Comparison of ENCODE assay signal across 31 mouse cellular contexts in genomic region chr2:155056076-155056578, GRCm38 (mm10). TPM values are rescaled to one million over a fixed set of nuclear protein-coding genes. Genes with fewer than 3 reads are reported as not detected.
DNase-seq lines count a peak whose midpoint lies in the region; ATAC-seq and TF ChIP-seq lines count a peak whose summit lies in the region.
"Had no signal": no experiment of that assay in that cellular context is flagged by ENCODE, and none has a peak within 500 bp of the region (broad histone marks: within the 10 kb centered on the region; RNA-seq: fewer than 3 reads in every experiment).

No protein-coding gene starts in this region.

- peak overlapping the region; percentile 48 for H3K27ac ChIP-seq in liver, embryonic 15.5 days (replicated peaks)
- H3K27ac ChIP-seq in intestine, embryonic 14.5 days (ENCODE audit: low read depth): peak overlapping the region; percentile 29; the same call in 1 of the 2 replicates
- no peak overlapping the region; the same call in 1 of the 2 replicates for H3K27ac ChIP-seq in intestine, postnatal 0 days (ENCODE audit: low read depth, low read length)
- H3K27ac ChIP-seq: embryonic facial prominence, embryonic 12.5 days; hindbrain, embryonic 13.5 days; liver, embryonic 13.5 days; lung, embryonic 15.5 days; midbrain, embryonic 10.5 days; neural tube, embryonic 13.5 days had no signal

- H3K4me3 ChIP-seq in liver, embryonic 15.5 days (replicated peaks): no peak overlapping the region
- H3K4me3 ChIP-seq in intestine, embryonic 14.5 days (ENCODE audit: low read depth, low read length): no peak overlapping the region
- no peak overlapping the region for H3K4me3 ChIP-seq in intestine, postnatal 0 days (ENCODE audit: low read depth, low read length)
- H3K4me3 ChIP-seq: embryonic facial prominence, embryonic 12.5 days; heart, embryonic 12.5 days; hindbrain, embryonic 13.5 days; liver, embryonic 13.5 days; lung, embryonic 15.5 days; midbrain, embryonic 10.5 days; myocyte; neural tube, embryonic 13.5 days had no signal

- DNase-seq in liver: no peak
- DNase-seq in intestine, embryonic 14.5 days (ENCODE audit: low spot score): no peak
- peak; percentile 74 for DNase-seq in yolk sac, embryonic 10.5 days (ENCODE audit: low spot score)
- DNase-seq in thymus, postnatal 4 days: no peak
- no peak for DNase-seq in gastrocnemius, postnatal 14 days
- DNase-seq: adrenal gland, adult 8-10 months; cerebellum, adult 11 months; cerebellum, adult 9-11 months; embryo, embryonic 11 days; gastrocnemius, postnatal 36 days; heart, adult 18-20 months; heart, postnatal 4 days; kidney, adult 9 months; kidney, postnatal 14 days; layer of hippocampus, adult 9-11 months; liver, embryonic 13.5 days; thymus, adult 18-20 months; thymus, postnatal 25 days had no signal

- no peak for ATAC-seq in liver, embryonic 15.5 days (ENCODE audit: insufficient read depth)
- peak; percentile 59; the same call in 1 of the 2 replicates for ATAC-seq in intestine, embryonic 14.5 days (replicated peaks; ENCODE audit: low FRiP score, low TSS enrichment, low read depth)
- ATAC-seq in intestine, postnatal 0 days: peak; percentile 34
- ATAC-seq: CD4-positive, CD25-positive, alpha-beta regulatory T cell, adult 4 months; forebrain, embryonic 14.5 days; midbrain, embryonic 16.5 days had no signal

- H3K9me3 ChIP-seq in liver, embryonic 15.5 days (replicated peaks): no peaks in the 10 kb centered on the region
- no peaks in the 10 kb centered on the region for H3K9me3 ChIP-seq in intestine, embryonic 14.5 days (ENCODE audit: control insufficient read depth, low read length)
- H3K9me3 ChIP-seq in intestine, postnatal 0 days (ENCODE audit: control insufficient read depth): no peaks in the 10 kb centered on the region
- H3K9me3 ChIP-seq: embryonic facial prominence, embryonic 12.5 days; heart, embryonic 12.5 days; hindbrain, embryonic 13.5 days; liver, embryonic 13.5 days; lung, embryonic 15.5 days; midbrain, embryonic 10.5 days; neural tube, embryonic 13.5 days had no signal

- peaks cover 20% of the 10 kb centered on the region for H3K4me1 ChIP-seq in liver, embryonic 15.5 days (replicated peaks)
- H3K4me1 ChIP-seq in intestine, embryonic 14.5 days (replicated peaks; ENCODE audit: control insufficient read depth, insufficient read depth, low read length): peaks cover 9% of the 10 kb centered on the region; the same call in 1 of the 2 replicates
- H3K4me1 ChIP-seq in intestine, postnatal 0 days (replicated peaks; ENCODE audit: control insufficient read depth, insufficient read depth, low read length): peaks cover 8% of the 10 kb centered on the region; the same call in 1 of the 2 replicates

- H3K4me2 ChIP-seq in liver, embryonic 15.5 days: no peak overlapping the region
- no peak overlapping the region for H3K4me2 ChIP-seq in intestine, embryonic 14.5 days (ENCODE audit: low read length)
- H3K4me2 ChIP-seq in intestine, postnatal 0 days (replicated peaks; ENCODE audit: low read depth): no peak overlapping the region
- H3K4me2 ChIP-seq: embryonic facial prominence, embryonic 12.5 days; heart, embryonic 12.5 days; hindbrain, embryonic 13.5 days; liver, embryonic 13.5 days; lung, embryonic 15.5 days; neural tube, embryonic 13.5 days had no signal

- intact Hi-C loops in gastrocnemius, postnatal 14 days (cut with DNase I; ENCODE audit: low total_unique reads): no loop called here

- no peak for TF ChIP-seq CTCF in intestine, postnatal 0 days (IDR thresholded peaks at IDR 0.05; ENCODE audit: low read depth)

- 58% methylated on average over 5 of the region's 5 CpGs for WGBS in liver, embryonic 15.5 days (ENCODE audit: insufficient replicate concordance)
- WGBS in intestine, embryonic 14.5 days: 62% methylated on average over 5 of the region's 5 CpGs
- 32% methylated on average over 5 of the region's 5 CpGs for WGBS in intestine, postnatal 0 days

- no peak overlapping the region for H3K9ac ChIP-seq in liver, embryonic 15.5 days
- H3K9ac ChIP-seq in intestine, embryonic 14.5 days (ENCODE audit: low read length): no peak overlapping the region
- no peak overlapping the region for H3K9ac ChIP-seq in intestine, postnatal 0 days (ENCODE audit: low read depth, low read length)
- H3K9ac ChIP-seq: embryonic facial prominence, embryonic 12.5 days; heart, embryonic 12.5 days; hindbrain, embryonic 13.5 days; liver, embryonic 13.5 days; lung, embryonic 15.5 days; neural tube, embryonic 13.5 days had no signal

- peaks cover 15% of the 10 kb centered on the region for H3K36me3 ChIP-seq in liver, embryonic 15.5 days (replicated peaks)
- H3K36me3 ChIP-seq in intestine, embryonic 14.5 days (ENCODE audit: control insufficient read depth, insufficient read depth, low read length): peaks cover 16% of the 10 kb centered on the region
- H3K36me3 ChIP-seq in intestine, postnatal 0 days (ENCODE audit: control insufficient read depth, insufficient read depth): peaks cover 16% of the 10 kb centered on the region

- no peaks in the 10 kb centered on the region for H3K27me3 ChIP-seq in liver, embryonic 15.5 days
- H3K27me3 ChIP-seq in intestine, embryonic 14.5 days (replicated peaks; ENCODE audit: control insufficient read depth, insufficient read depth, low read length): no peaks in the 10 kb centered on the region
- no peaks in the 10 kb centered on the region for H3K27me3 ChIP-seq in intestine, postnatal 0 days (replicated peaks; ENCODE audit: control insufficient read depth, insufficient read depth, low read length)
- H3K27me3 ChIP-seq: embryonic facial prominence, embryonic 12.5 days; heart, embryonic 12.5 days; hindbrain, embryonic 13.5 days; liver, embryonic 13.5 days; lung, embryonic 15.5 days; neural tube, embryonic 13.5 days had no signal

RNA-seq across cellular contexts. Expression of gene Ahcy, which starts 18.2 kb away (rescaled TPM):
- 63.1 and 74.4 TPM in 2 replicates for polyA plus RNA-seq in liver, embryonic 15.5 days (2015; fragmentation: Nextera tagmentation; extraction: Ambion mirVana)
- 136 and 137 TPM in 2 replicates for polyA plus RNA-seq in intestine, embryonic 14.5 days (2014; fragmentation: Nextera tagmentation; extraction: Ambion mirVana)
- polyA plus RNA-seq in intestine, postnatal 0 days (2015; fragmentation: Nextera tagmentation; extraction: Ambion mirVana): 45.7 and 47.9 TPM in 2 replicates
- total RNA-seq in gastrocnemius, postnatal 14 days (2021): 10 to 100 TPM; 15.4 to 18.3 TPM

RNA-seq across cellular contexts. Expression of gene Gm14226, which starts 38.1 kb away (rescaled TPM):
- polyA plus RNA-seq in liver, embryonic 15.5 days (2015; fragmentation: Nextera tagmentation; extraction: Ambion mirVana): 0.25 and 0.32 TPM in 2 replicates
- 3.4 and 5.7 TPM in 2 replicates for polyA plus RNA-seq in intestine, embryonic 14.5 days (2014; fragmentation: Nextera tagmentation; extraction: Ambion mirVana)
- polyA plus RNA-seq in intestine, postnatal 0 days (2015; fragmentation: Nextera tagmentation; extraction: Ambion mirVana): 0.24 and 0.31 TPM in 2 replicates
- not detected for total RNA-seq in gastrocnemius, postnatal 14 days (2021)
- total RNA-seq: gastrocnemius, postnatal 36 days; megakaryocyte progenitor cell, adult 5-6 weeks had no signal
- polyA plus RNA-seq: CD4-positive, CD25-positive, alpha-beta regulatory T cell, adult 4 months; forebrain, embryonic 14.5 days; myocyte had no signal
